Mouse (Mus musculus): ENCODE results near the gene Xpnpep3. TPM values are rescaled to one million over a fixed set of nuclear protein-coding genes. Genes with fewer than 3 reads are reported as not detected.
A peak's percentile ranks its signal among the peaks of the same experiment; 100 is the strongest.

The Xpnpep3 gene
- 21.6 and 29.2 TPM in 2 replicates for total RNA-seq (2021)
- long read RNA-seq, experiment 1, full-length matches to known transcripts, result 4 of 17 reads
- long read RNA-seq, experiment 1, partial matches to known transcripts, result 0 of 17 reads
- long read RNA-seq, experiment 1, other reads (novel, unspliced or antisense), result 13 of 17 reads
- long read RNA-seq, experiment 2, full-length matches to known transcripts, result 1 of 6 reads
- long read RNA-seq, experiment 2, partial matches to known transcripts, result 0 of 6 reads
- long read RNA-seq, experiment 2, other reads (novel, unspliced or antisense), result 5 of 6 reads

- peak; percentile 99 for DNase-seq
Measured at GRCm38 (mm10) chr15:81399638-81400315, at the start of gene Xpnpep3, which contains the start of gene St13. Gene Xpnpep3, plus strand, starts transcription at chr15:81400138. Gene St13, minus strand, starts transcription at chr15:81400077.

- DNase-seq, result no peak
Measured at GRCm38 (mm10) chr15:81350401-81350800, 49.5 kb upstream of the Xpnpep3 start.

- no peak for DNase-seq
Measured at GRCm38 (mm10) chr15:81352638-81353037, 47.3 kb upstream of the Xpnpep3 start.

GRCm38 (mm10) chr15:81355146-81355761 lies 44.7 kb upstream of the Xpnpep3 start:
- peak; percentile 76 for DNase-seq

GRCm38 (mm10) chr15:81356946-81357345 lies 43.0 kb upstream of the Xpnpep3 start:
- DNase-seq, result no peak

GRCm38 (mm10) chr15:81358943-81359342 lies 41.0 kb upstream of the Xpnpep3 start:
- peak; percentile 41 for DNase-seq

- no peak for DNase-seq
Measured at GRCm38 (mm10) chr15:81359421-81359820, 40.5 kb upstream of the Xpnpep3 start.

GRCm38 (mm10) chr15:81360345-81361021 lies 39.5 kb upstream of the Xpnpep3 start, which contains the start of gene Slc25a17:
Gene Slc25a17, minus strand, starts transcription at chr15:81360812.
- peak; percentile 99 for DNase-seq

GRCm38 (mm10) chr15:81361022-81361404 lies 38.9 kb upstream of the Xpnpep3 start:
- DNase-seq, result no peak

- no peak for DNase-seq
Measured at GRCm38 (mm10) chr15:81361417-81362015, 38.4 kb upstream of the Xpnpep3 start.

GRCm38 (mm10) chr15:81362501-81362900 lies 37.4 kb upstream of the Xpnpep3 start:
- no peak for DNase-seq

GRCm38 (mm10) chr15:81364271-81364670 lies 35.7 kb upstream of the Xpnpep3 start:
- DNase-seq, result no peak

- peak; percentile 63 for DNase-seq
Measured at GRCm38 (mm10) chr15:81365246-81365645, 34.7 kb upstream of the Xpnpep3 start.

- DNase-seq, result no peak
Measured at GRCm38 (mm10) chr15:81366241-81366640, 33.7 kb upstream of the Xpnpep3 start.

- DNase-seq, result no peak
Measured at GRCm38 (mm10) chr15:81368601-81369000, 31.3 kb upstream of the Xpnpep3 start.

- no peak for DNase-seq
Measured at GRCm38 (mm10) chr15:81370356-81370755, 29.6 kb upstream of the Xpnpep3 start.

- DNase-seq, result peak; percentile 37
Measured at GRCm38 (mm10) chr15:81374621-81375020, 25.3 kb upstream of the Xpnpep3 start.

GRCm38 (mm10) chr15:81378845-81379244 lies 21.1 kb upstream of the Xpnpep3 start:
- DNase-seq, result no peak

GRCm38 (mm10) chr15:81386327-81386726 lies 13.6 kb upstream of the Xpnpep3 start:
- no peak for DNase-seq

GRCm38 (mm10) chr15:81392997-81393396 lies 6.9 kb upstream of the Xpnpep3 start:
- DNase-seq, result peak; percentile 17

GRCm38 (mm10) chr15:81394211-81394915 lies 5.6 kb upstream of the Xpnpep3 start:
- DNase-seq, result peak; percentile 30

Measured in adrenal gland, postnatal 14 days (tissue).